Mouse (Mus musculus): ENCODE results near the gene Katnal1.
A peak's percentile ranks its signal among the peaks of the same experiment; 100 is the strongest.

The Katnal1 gene

DNA sequence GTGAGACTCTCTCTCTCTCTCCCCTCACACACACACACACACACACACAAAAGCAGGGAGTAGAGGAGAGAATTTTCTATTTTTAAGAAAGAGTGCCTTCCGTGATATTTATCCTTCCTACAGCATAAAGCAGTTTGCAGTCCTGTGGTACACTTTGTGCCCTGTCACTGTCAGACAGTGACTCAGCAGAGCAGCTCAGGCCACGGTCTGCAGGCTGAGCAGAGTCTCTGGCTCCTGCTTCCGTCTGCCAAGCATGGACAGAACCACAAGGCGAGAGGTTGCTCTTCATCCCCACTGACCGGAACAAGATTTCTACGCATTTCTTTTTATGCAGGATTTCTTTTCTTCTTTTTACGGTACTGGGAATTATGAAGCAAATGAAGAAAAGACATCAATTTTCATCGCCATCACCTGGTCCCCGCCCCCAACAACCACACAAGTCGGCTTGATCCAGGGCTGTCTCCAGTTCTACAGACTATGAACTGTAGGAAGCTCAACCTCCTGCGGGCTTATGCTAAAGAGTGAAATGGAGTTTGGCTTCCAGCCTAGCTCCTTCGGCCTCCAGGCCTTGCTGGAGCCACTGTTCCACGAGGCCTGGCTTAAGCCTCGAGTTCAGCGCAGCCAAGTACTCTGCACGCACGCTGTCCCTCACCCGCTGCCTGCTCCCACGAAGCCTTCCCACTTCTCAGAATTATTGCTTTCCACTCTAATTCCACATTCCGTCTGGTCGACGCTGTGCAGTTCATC, 25.4 kb upstream of the Katnal1 start:
- no peak for DNase-seq

DNA sequence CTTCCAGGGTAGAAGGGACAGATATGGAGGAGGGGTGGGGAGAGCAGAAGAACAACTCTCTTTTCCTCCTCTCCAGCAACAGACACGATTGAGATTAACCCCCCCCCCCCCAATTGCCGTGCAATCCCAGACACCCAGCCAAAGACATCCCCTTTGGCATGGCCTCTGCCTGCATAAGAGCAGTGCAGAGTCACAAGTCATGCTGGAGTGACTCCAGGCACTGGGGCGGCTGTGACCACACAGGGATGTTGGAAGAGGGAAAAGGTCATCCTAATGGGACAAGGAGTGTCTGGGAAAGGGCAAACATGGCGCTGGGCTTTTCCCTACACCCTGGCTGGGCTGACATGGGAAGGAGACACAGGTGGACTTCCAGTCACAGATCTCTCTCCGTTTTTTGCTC, 24.0 kb upstream of the Katnal1 start:
- DNase-seq: peak; percentile 79

DNA sequence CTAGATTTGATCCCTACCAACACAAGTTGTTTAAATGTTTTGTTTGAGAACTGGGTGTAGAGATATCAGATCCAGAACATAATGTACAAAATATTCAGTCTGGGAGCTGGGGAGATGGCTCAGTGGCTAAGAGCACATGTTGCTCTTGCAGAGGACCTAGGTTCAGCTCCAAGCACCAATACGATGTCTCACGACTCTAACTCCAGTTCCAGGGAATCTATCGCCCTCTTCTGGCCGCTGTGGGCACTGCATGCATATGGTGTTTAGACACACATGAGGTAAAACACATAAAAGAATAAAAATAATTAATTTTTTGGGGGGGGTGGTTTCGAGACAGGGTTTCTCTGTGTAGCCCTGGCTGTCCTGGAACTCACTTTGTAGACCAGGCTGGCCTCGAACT, 23.3 kb upstream of the Katnal1 start:
- DNase-seq: peak in 1 of 2 experiments; percentile 55

DNA sequence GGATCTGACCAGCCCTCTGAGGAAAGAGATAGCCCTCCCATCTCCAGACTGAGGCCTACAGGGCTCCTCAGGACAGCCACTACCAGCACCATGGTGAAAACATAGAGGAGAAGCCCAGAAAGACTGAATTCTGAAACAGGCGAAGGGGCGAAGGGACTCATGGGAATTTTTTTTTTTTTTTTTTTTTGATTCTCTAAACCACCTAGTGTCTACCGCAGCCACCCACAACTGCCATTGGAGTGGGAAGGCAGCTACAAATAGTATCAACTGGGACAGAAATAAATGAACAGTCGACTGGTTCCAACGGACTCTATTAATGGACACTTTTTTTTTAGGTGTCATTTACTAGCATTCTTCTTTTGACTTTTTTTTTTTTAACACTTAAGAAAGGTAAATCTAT, 22.2 kb upstream of the Katnal1 start:
- DNase-seq: no peak

DNA sequence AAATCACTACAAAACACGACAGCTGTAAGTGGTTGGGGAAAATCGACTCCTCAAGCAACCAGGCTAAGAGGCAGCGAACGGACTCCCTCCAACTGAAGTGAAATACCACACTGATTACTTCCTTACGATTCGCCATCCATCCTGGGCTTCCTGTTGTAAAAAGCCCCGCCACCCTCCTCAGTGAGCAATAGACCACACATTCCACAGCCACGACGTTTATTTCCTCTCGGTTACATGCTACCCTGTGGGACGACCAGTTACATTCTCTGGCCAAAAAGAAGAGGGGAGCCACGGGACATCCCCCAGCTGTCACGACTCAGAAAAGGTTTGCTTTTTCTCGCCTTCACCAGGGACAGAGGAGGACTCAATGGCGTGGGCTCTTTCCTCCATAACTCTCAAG, 20.9 kb upstream of the Katnal1 start:
- DNase-seq: no peak

DNA sequence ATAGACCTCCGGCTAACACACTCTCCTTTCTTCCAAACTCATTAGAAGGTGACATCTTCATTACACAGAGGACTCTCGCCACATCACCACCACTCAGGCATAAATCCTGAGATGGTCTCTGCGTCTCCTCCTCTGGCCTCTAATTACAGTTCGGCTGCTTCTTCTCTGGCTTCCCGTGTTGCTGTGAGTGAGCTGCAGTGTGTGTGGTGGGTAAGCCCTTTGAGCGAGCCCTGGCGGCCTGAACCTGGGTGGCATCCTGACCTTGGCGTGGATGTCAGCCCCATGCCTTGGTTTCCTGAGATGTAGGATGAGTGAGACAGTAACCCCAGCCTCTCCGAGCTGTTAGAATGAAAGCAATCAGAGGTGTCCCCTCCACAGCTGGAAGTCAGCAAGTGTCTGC, 19.5 kb upstream of the Katnal1 start:
- no peak for DNase-seq

DNA sequence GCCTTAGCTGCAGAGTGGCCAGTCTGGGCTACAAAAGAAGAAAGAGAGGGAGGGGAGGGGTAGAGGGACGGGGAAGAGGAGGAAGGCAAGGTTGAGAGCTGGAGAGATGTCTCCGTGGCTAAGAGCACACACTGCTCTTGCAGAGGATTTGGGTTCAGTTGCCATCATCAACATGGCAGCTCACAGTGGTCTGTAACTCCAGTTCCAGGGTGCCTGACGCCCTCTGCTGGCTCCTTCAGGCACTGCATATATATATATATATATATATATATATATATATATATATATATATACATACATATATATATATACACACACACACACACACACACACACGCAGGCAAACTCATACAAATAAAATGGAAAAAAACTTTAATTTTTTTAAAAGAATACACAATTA, 18.3 kb upstream of the Katnal1 start:
- no peak for DNase-seq

DNA sequence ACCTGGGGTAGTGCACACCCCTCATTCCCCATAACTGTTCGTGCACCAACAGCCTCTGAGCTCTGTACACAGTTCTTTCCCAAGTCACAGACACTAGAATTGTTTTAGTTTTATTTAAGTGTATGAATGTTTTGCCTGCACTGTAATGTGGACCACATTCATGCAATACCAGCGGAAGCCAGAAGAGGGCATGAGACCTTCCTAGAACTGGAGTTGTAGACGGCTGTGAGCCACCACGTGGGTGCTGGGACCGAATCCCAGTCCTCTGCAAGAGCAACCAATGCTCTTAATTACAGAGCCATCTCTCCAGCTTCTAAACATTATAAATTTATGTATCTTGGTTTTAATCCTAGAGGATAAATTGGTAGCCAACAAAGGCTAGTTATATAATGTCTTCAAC, 17.7 kb upstream of the Katnal1 start:
- DNase-seq: peak in 1 of 2 experiments; percentile 50

DNA sequence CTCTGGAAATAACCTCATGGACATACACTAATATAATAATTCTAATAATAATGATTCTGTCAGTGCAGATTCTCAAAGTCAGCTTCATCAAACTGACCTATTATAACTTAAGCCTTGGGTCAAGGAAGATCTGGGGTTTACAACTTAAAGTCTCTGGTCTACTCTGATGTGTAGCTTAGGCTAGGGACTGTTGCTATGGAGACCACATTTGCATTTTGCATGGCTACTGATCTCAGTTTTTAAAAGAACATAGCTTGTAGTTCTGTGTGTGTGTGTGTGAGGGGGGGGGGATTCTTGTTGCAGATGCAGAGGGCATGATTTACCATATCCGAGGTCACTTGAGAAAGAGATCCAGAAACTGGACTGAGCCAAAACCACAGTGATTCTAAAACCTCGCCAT, 16.6 kb upstream of the Katnal1 start:
- no peak for DNase-seq

DNA sequence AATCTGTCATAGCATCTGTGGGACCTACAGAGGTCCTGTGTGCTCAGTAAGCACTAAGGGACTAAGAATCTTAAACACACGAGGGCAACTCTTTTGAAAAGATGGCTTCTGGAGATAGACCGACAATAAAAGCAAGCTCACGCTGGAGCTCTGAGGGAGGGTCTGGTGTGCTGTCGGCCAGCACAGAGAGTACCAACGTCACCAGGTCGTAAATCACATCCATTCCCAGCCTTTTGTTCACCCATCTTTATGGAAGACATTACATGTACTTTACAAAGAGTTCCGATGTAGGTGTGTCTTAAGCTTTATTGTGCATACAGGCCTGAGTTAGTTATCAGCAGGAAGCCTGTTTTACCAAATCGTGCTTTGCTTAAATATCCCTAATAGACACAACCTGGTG, 14.9 kb upstream of the Katnal1 start:
- no peak for DNase-seq

DNA sequence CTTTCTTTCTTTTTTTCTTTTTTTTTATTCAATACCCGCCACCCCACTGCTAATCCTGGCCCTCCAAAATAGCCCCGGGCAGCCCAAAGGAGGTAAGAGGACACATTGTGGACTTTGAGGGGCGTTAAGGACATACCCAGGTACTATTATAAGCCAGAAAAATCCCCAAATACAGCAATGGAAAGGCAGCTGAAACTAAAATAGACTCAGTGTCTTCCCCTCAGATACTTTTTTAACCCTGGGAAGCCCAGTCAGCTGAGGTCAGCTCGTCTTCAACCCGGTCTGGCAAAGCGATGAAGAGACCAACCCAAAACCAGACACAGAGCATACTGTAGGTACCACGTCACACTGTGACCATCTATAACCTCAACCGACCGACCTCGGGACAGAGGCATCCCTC, 14.3 kb upstream of the Katnal1 start:
- no peak for DNase-seq

DNA sequence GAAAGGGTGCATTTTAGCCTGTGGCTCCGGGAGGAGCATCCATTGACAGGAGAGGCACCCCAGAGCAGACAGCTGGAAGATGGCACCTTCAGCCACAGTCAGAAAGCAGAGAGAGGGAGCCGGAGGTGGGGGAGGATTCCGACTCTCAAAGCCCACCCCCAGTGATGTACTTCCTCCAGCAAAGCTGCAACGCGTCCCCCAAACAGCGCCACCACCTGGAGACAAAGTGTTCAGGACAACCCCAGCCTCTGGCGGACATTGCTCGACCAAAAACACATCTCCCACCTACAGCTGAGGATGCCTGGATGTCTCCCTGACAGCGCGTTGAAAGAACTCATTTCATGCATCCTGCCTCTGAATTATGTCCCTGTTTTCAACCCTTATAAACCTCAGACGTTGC, 13.8 kb upstream of the Katnal1 start:
- DNase-seq: no peak

DNA sequence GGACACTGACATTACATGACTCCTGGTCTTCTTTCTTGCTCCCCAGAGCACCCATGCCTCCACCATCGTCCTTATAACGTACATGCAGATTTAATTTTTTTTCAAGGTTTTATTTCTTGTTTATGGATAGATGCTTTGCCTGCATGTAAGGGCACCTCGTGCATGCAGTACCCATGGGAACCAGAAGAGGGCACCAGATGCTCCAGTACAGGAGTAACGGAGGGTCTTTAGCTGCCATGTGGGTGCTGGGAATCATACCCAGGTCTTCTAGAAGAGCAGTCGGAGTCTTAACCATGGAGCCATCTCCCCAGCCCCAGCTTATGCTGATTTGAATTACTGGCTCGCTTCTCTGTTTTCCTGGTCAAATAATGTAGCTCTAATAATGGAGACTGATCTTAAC, 13.2 kb upstream of the Katnal1 start:
- no peak for DNase-seq

DNA sequence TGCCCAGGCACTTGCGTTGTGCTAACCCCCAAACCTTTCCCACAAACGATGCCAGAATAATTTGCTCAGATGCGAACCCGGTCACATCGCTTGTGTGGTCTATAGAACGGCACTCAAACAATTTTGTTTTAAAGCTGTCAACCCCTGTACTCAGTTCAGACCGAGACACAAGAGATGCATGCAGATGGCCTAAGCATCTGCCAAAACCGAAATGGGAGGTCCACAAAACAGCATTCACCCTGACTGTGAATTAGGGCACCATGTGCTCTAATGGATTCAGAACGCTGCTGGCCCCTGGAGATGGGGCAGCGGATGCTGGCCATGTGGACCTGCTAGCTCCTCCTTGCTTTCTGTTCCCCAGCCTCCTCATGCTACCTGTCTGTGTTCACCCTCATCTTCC, 12.7 kb upstream of the Katnal1 start:
- DNase-seq: no peak

DNA sequence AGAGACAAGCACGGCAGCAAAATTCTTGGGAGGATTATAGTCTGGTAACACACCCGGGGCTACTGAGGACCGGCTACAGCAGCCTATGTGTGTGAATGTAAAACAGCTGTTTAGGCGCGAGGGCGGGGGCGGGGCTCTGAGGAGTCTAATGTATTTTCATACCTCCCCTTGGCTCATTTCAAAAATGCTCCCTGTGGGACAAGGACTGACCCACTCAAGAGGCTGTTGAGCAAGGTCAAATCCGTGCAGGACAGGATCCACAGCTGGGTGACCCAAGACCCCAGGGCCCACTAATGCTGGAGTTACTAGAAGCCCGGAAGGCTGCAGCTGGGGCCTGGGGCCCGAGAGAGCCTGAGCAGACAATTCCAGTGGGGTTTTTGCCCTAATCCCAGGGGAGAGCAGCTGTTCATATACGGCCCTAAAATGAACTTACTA, 10.8 kb upstream of the Katnal1 start:
- DNase-seq: no peak

DNA sequence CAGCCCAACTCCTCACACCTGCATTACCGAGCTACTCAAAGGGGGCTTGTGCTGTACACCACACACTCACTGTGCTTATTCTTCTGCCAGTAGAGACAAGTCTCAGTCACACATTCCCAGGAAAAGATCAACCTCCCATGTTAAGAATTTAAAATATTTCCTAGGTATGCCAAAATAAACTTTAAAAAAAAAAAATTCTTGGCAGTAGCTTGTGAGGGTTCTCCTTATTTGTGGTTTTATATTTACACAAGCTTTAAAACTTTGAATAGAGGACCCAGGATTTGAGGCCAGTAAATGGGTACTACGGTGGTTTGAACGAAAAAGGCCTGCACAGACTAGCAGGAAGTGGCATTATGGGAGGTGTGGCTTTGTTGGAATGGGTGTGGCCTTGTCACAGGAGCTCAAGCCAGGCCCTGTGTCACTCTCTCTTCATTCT, 7.4 kb upstream of the Katnal1 start:
- peak; percentile 47 to 57 for DNase-seq

DNA sequence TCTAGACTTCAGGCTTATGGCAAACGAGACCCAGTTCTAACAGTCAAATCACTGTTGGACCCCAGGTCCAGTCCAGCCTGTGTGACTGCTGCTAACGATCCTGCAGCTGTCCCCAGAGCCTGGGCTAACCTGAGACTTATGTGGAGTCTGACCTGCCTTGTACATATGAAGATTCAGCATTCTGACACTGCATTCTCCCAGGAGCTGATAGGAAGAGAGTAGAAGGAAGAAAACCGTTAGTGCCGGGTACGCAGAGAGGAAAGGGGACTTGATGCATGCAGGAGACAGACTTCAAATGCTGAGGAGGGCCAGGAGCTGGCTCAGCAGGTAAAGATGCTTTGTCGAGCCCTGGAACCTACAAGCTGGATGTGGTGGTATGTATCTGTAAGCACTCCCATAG, 6.8 kb upstream of the Katnal1 start:
- no peak for DNase-seq

DNA sequence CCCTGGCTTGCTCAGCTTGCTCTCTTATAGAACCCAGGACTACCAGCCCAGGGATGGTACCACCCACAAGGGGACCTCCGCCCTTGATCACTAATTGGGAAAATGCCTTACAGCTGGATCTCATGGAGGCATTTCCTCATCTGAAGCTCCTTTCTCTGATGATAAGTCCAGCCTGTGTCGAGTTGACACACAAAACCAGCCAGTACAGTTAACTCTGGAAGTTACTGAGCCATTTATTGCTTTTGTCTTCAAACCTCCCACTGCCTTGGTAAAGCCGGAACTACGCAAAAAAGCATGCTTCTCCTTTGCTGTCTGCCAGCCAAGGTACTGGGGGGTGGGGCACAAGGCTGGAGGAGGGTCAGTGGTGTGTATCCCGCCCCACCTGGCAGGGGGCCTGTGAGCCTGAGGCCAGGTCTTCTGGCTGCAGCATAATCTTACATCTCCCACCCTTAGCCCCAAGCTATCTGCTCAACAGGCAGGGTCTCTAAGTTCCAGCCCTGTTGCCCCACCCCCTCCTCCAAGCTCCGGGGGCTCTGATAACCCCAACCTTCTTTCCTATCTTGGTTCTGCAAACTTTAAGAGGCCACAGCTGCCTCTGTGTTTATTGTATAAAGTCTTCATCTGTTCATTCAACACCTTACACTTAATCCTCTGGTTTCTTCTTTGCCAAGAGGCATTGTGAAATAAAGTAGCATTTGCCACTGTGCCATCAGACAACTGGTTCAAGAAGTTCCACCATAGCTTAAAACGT, 6.1 kb upstream of the Katnal1 start:
- DNase-seq: no peak

DNA sequence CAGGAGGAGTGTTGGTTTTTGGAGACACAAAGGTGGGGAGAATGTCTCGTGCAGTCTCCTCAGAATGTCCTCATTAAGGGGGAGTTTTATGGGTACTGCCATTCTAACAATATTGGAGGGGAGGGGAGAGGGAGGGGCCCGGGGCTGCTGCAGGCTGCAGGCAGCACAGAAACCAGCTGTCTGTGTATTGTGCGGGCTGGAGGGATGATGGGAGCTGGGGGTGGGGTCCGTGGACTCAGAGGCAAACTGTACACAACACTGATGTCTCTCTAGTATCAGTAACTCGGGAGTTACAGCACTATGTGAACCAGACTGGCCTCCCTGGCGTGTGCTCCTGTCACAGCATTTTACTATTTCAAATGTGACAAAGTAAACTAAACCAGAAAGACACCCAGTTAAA, 5.3 kb upstream of the Katnal1 start:
- DNase-seq: no peak

DNA sequence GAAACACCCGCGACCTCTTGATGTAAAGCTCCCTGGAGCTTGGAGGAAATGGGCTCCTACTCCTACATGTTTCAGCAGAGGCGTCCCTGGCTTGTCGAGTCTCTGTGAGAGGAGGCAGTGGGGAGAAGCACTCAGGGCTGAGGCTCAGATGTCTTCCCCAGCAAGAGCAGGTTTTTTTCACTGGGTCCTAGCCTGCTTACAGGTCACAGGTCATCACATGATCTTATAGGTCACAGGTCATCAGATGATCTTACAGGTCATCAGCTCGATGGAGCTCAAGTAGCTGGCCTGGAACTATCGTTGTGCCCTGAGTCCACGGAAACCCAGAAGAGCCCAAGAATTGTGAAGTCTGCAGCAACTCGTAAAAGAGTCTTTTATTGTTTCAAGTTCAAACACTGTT, 4.6 kb upstream of the Katnal1 start:
- DNase-seq: no peak

DNA sequence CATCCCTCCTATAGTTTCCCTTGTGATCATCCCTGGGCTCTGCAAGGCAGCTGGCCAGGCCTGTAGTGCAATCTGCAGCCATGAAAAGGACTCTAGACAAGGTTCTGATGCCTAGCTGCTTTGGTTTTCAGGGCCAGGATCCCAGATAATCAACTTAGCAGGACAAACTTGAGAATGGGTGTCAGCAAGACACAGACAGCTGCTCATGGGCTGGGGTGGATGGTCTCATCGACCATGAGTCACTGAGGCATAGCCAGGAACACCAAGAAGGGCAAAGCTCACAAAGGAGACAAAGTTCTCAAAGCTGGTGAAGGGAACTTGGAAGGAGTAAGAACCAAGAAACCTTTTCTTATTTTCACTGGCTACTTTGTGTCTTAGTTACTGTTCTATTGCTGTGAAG, 2.2 kb upstream of the Katnal1 start:
- DNase-seq: peak; percentile 67 to 72

DNA sequence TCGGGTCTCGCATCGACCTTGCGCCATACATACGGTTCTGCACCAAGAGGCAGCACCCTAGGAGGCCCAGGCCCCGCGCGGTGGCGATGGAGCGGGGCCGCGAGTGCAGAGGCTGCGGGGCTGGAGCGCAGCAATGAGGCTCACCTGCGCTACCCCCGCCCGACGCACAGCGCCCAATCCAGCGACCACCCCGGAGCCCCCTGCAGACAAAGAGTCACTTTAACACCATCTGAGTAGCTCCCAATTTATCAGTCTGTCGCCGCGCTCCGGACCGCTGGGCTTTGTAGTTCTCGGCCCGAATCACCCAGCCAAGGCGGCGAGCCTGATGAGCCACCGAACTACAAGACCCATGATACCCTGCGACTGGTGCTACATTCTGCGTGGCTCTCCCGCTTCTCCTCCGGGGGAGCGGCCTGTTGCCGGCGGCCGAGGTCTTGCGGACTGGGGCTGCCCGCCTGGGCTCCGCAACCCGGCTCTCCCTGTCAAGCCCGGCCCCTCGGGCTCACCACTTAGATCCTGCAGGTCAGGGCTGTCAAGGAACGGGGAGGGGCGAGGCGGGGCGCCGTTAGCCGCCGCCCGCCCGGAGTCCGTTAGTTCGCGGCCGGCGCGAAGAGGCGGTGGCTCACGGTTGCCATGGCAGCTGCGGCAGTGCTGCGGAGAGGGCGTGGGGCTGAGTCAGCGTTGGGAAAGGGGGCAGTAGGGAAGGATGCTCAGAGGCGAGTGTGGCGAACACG, 571 bp downstream of the Katnal1 start:
- DNase-seq: peak; percentile 94

DNA sequence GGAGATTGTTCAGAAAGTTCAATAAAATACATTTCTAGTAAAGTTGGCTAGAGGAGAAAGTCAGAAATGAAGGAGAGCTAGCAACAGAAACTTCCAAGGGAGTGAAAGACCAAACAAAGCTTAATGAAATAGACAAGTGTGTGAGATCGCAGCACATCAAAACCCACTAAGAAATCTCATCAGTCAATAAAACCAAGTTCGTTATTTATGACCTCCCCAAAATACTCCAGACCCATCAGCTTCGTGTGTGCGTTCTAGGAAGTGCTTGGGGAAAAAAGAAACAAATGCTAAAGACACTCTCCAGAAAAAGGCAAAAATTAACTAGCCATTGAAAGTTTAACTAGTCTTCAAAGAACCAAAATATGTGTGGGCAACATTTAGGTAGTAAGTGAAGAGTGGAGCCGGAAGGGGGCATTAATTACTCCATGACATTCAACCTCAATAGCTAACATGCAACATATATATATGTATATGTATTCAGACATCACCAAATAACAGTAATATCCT, 1.4 kb downstream of the Katnal1 start:
- DNase-seq: no peak

DNA sequence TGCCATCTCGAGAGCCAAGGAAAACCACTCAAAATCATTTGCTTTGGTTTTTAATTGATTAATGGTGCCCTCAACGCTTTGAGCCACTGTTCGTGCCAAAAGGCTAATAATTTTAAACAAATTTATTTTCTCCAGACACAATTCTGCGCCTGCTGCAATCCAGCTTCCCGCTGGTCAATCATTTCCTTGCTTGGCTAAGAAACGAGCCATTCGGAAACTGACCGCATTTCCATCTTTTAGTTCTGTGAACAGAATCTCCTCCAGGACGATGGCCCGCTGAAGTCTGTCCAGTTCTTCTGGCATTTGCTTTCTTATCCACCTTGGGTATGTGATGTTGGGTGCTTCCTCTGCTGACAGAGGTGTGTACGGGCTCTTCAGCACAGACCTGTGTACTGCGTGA, 4.5 kb downstream of the Katnal1 start:
- no peak for DNase-seq

All from kidney, adult 8-10 months (tissue).